Mouse (Mus musculus) heart, embryonic 14.5 days (tissue): ENCODE measurements at regions not wholly inside any gene's neighbourhood (a gene's known extent, or its start where the extent isn't known, plus 50 kb on each side); places are given as distances from the start of the nearest gene placed in this dataset.

Source experiments
- ATAC-seq: fragments of 200-750 bp; cut with Nextera tagmentation; 2 replicates; pipeline ENCODE4 v1.8.0; 2017; ENCODE audit warnings: low read depth, moderate TSS enrichment; ENCODE audit not compliant: insufficient number of reproducible peaks, insufficient read depth, low FRiP score
- H3K27ac ChIP-seq, 2 experiments: fragments of 200-500 bp in 1 of 2; fragments of 300-500 bp in 1 of 2; sonication (generic) in 1 of 2; replicated peaks in 1 of 2; 2 replicates each; pipeline ENCODE4 v1.5.1; 2012 to 2014; ENCODE audit warnings: low read depth in 2 of 2, low read length in 2 of 2, control low read depth in 1 of 2, mild to moderate bottlenecking in 1 of 2, mixed read lengths in 1 of 2; ENCODE audit not compliant: control insufficient read depth in 1 of 2, insufficient read depth in 1 of 2
- H3K27me3 ChIP-seq: fragments of 300-500 bp; sonication (generic); 2 replicates; pipeline ENCODE4 v1.6.1; 2014; ENCODE audit warnings: mild to moderate bottlenecking, low read length, control low read depth; ENCODE audit not compliant: control insufficient read depth, insufficient read depth
- H3K36me3 ChIP-seq: fragments of 300-500 bp; sonication (generic); 2 replicates; pipeline ENCODE4 v1.6.1; 2014; ENCODE audit warnings: mild to moderate bottlenecking, control low read depth, low read length, mixed read lengths; ENCODE audit not compliant: control insufficient read depth, insufficient read depth
- H3K4me1 ChIP-seq, 2 experiments: fragments of 200-500 bp in 1 of 2; fragments of 300-500 bp in 1 of 2; sonication (generic) in 1 of 2; 2 replicates each; pipeline ENCODE4 v1.6.1; 2012 to 2014; ENCODE audit warnings: low read length in 2 of 2, control low read depth in 1 of 2, mixed read lengths in 1 of 2; ENCODE audit not compliant: control insufficient read depth in 2 of 2, insufficient read depth in 2 of 2
- H3K4me2 ChIP-seq: fragments of 300-500 bp; sonication (generic); 2 replicates; pipeline ENCODE4 v1.6.1; 2014; ENCODE audit warnings: mild to moderate bottlenecking, low read length
- H3K4me3 ChIP-seq, 2 experiments: fragments of 200-500 bp in 1 of 2; fragments of 300-500 bp in 1 of 2; sonication (generic) in 1 of 2; 2 replicates each; pipeline ENCODE4 v1.5.1; 2012 to 2014; ENCODE audit warnings: low read length in 2 of 2, mild to moderate bottlenecking in 2 of 2, control low read depth in 1 of 2, low read depth in 1 of 2, moderate library complexity in 1 of 2; ENCODE audit not compliant: control insufficient read depth in 1 of 2, insufficient read depth in 1 of 2
- H3K9ac ChIP-seq: fragments of 300-500 bp; sonication (generic); 2 replicates; pipeline ENCODE4 v1.6.1; 2014; ENCODE audit warnings: mild to moderate bottlenecking, low read length
- H3K9me3 ChIP-seq: fragments of 300-500 bp; sonication (generic); 2 replicates; pipeline ENCODE4 v1.6.1; 2016; ENCODE audit warnings: low read length, control low read depth; ENCODE audit not compliant: control insufficient read depth
- WGBS: fragments of 180-500 bp; shearing (Covaris S2); extraction: QIAGEN DNeasy Blood & Tissue Kit; methylation state at CpG from one replicate; pipeline ENCODE4 v1.1.7; 2014; 5-methylcytosine and 5-hydroxymethylcytosine counted together

GRCm38 (mm10) chr13:94670961-94671360 lies 117.7 kb upstream of the Tbca start:
- Histone ChIP-seq H3K27me3 (no peaks in the 10 kb centered on the region; the same call in none of the 2 replicates), H3K9ac (no peak overlapping the region), H3K4me3 (no peak overlapping the region), H3K27ac (no peak overlapping the region), H3K4me2 (no peak overlapping the region), H3K9me3 (no peaks in the 10 kb centered on the region), H3K4me1 (no peaks in the 10 kb centered on the region; a peak in 1 of 4 replicates), H3K36me3 (no peaks in the 10 kb centered on the region)
- 73% methylated on average over 8 of the region's 8 CpGs for WGBS
- no peak for ATAC-seq

DNA sequence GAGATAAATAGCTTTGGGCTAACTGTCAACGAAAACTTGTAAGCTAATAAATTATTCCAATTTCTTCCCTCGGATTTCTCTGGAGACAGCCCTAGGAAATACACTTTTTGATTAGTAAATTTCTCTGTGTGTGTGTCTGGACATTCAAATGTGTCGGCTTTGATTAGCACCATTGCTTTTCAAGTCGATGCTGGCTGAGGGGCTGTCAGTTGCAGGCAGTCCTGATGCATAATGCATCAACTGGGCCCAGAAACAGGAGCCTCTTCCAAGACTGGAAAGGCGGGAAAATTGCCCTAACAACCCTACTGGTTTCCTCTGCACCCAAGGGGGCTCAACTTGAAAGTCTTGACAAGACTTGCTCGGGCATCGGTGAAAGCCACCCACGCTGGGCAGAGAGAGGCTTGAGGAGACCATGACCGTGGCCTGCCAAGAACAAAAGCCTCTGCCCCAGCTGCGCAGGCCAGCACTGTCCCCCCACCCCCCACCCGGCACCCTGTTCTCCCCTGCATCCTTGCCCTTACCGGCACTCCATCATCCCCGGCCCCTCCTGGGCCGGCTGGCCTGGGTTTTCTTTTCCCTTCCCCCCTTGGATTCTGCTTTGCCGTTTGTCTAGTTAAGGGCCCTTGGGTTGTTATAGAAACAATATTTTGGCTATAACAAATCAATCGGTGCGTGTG lies 108.1 kb upstream of the Tbca start:
- WGBS = 51% methylated on average over 17 of the region's 17 CpGs
- Histone ChIP-seq H3K27ac (no peak overlapping the region), H3K27me3 (no peaks in the 10 kb centered on the region), H3K4me3 (no peak overlapping the region), H3K9ac (no peak overlapping the region), H3K36me3 (no peaks in the 10 kb centered on the region), H3K9me3 (no peaks in the 10 kb centered on the region), H3K4me2 (no peak overlapping the region), H3K4me1 (no peaks in the 10 kb centered on the region)
- no peak for ATAC-seq

DNA sequence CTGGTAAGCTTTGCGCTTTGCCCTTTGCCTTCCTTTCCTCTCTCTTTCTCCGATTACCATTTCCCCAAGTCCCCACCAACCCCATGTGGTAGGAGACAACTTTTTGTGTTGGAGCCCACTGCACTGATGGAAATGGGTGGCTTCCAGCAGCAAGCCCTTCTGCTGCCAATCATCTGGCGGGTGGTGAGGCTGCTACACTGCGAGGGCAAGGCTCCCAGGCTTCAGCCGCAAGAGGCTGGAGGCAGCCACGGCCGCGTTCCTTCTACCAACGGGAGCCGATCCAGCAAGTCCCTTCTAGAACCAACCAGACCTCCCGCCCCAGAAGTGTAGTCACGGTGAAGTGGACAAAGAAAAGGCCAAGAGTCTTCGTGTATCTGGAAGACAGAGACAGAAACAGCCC lies 107.1 kb upstream of the Tbca start:
- Histone ChIP-seq H3K4me3 (no peak overlapping the region), H3K9me3 (no peaks in the 10 kb centered on the region), H3K4me1 (no peaks in the 10 kb centered on the region), H3K27me3 (no peaks in the 10 kb centered on the region), H3K4me2 (no peak overlapping the region), H3K9ac (no peak overlapping the region), H3K27ac (no peak overlapping the region), H3K36me3 (no peaks in the 10 kb centered on the region)
- 87% methylated on average over 13 of the region's 13 CpGs for WGBS
- ATAC-seq = no peak

GRCm38 (mm10) chr13:94685191-94685590 lies 103.5 kb upstream of the Tbca start:
- no peak for ATAC-seq
- no peak overlapping the region for H3K27ac ChIP-seq
- no peaks in the 10 kb centered on the region for H3K36me3 ChIP-seq
- H3K9ac ChIP-seq = no peak overlapping the region
- no peaks in the 10 kb centered on the region for H3K27me3 ChIP-seq
- no peak overlapping the region for H3K4me3 ChIP-seq
- no peak overlapping the region for H3K4me2 ChIP-seq
- no peaks in the 10 kb centered on the region for H3K4me1 ChIP-seq
- 69% methylated on average over 7 of the region's 7 CpGs for WGBS
- H3K9me3 ChIP-seq = no peaks in the 10 kb centered on the region

- Histone ChIP-seq H3K4me3 (no peak overlapping the region), H3K36me3 (no peaks in the 10 kb centered on the region), H3K27me3 (peaks cover 5% of the 10 kb centered on the region; the same call in 1 of the 2 replicates), H3K4me1 (no peaks in the 10 kb centered on the region), H3K4me2 (no peak overlapping the region), H3K9me3 (no peaks in the 10 kb centered on the region), H3K9ac (no peak overlapping the region), H3K27ac (no peak overlapping the region)
- no peak for ATAC-seq
- WGBS = 77% methylated on average over 5 of the region's 5 CpGs
Measured at GRCm38 (mm10) chr13:94687295-94687694, 101.4 kb upstream of the Tbca start.

- no peak overlapping the region for H3K4me3 ChIP-seq
- H3K4me2 ChIP-seq = no peak overlapping the region
- whole genome bisulfite sequencing = 5% methylated on average over 7 of the region's 7 CpGs
- H3K27ac ChIP-seq = no peak overlapping the region
- ATAC-seq = no peak
- peaks cover 92% of the 10 kb centered on the region for H3K27me3 ChIP-seq
- H3K9me3 ChIP-seq = no peaks in the 10 kb centered on the region
- H3K36me3 ChIP-seq = no peaks in the 10 kb centered on the region
- no peak overlapping the region for H3K9ac ChIP-seq
- peaks cover 2 to 9% of the 10 kb centered on the region in 2 experiments; a peak in 2 of 4 replicates for H3K4me1 ChIP-seq
Measured at GRCm38 (mm10) chr13:94706641-94707053, 82.1 kb upstream of the Tbca start.

DNA sequence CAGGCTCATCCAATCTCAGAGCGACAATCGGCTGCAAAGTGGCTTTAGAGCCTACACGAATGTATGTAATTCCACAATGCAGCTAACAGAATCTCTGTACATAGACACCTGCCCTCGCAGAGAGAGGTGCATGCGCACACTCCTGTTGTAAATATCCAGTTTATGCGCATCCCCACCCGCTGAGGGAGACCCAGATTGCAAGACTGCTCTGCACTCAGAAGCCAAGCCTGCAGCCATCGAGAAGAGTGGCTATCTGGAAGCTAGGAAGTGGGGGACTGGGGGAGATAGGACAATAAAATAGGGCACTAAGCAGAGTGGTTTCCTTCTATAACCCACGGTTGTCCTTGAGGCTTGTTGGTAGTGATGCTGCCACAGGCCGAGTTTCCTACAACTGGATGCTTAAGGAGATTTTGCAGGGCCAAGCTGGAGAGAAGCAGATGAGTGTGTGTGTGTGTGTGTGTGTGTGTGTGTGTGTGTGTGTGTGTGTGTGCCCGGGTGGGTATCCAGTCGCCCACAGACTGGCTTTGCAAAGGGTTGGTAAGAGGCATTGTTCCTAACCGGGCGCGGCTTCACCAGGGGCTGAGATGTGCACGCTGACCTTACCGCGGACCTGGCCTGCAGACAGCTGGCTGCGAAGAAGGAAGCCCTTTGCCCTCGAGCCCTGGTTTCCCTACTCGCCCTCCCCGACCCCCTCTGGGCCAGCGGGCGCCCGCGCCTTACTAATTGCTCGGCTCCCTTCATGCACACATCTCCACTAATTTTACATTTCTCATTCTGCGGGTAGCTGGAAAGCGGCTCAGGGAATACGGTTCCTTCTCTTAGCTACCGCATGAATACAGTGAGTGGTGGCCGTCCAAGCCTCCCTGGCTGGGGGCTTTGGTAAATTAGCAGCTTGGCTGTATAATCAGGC lies 81.1 kb upstream of the Tbca start:
- peaks cover 0 to 9% of the 10 kb centered on the region in 2 experiments; a peak in 1 of 4 replicates for H3K4me1 ChIP-seq
- no peak overlapping the region for H3K4me2 ChIP-seq
- ATAC-seq = no peak
- H3K36me3 ChIP-seq = no peaks in the 10 kb centered on the region
- H3K4me3 ChIP-seq = no peak overlapping the region
- 7% methylated on average over 32 of the region's 32 CpGs for WGBS
- peaks cover 92% of the 10 kb centered on the region for H3K27me3 ChIP-seq
- H3K27ac ChIP-seq = no peak overlapping the region
- no peaks in the 10 kb centered on the region for H3K9me3 ChIP-seq
- no peak overlapping the region for H3K9ac ChIP-seq
